Mouse (Mus musculus) thymus, adult 2 months (tissue): ENCODE data around the gene Pdgfra. TPM values are rescaled to one million over a fixed set of nuclear protein-coding genes. Genes with fewer than 3 reads are reported as not detected.

Source experiments
- DNase-seq: peaks from one replicate; pipeline ENCODE4 v3.0.0; 2021
- H3K27ac ChIP-seq: fragments of 200-500 bp; 2 replicates; pipeline ENCODE4 v1.5.1; 2012; ENCODE audit warnings: low read length, control low read depth; ENCODE audit not compliant: control insufficient read depth, insufficient read depth
- H3K27me3 ChIP-seq: fragments of 200-500 bp; 2 replicates; pipeline ENCODE4 v1.6.1; 2012; ENCODE audit warnings: mild to moderate bottlenecking, low read length, moderate library complexity, mixed read lengths; ENCODE audit not compliant: control insufficient read depth, insufficient read depth
- H3K36me3 ChIP-seq: fragments of 200-500 bp; 2 replicates; pipeline ENCODE4 v1.6.1; 2012; ENCODE audit warnings: mild to moderate bottlenecking, low read length, moderate library complexity; ENCODE audit not compliant: control insufficient read depth, insufficient read depth
- H3K4me1 ChIP-seq: fragments of 200-500 bp; replicated peaks from 2 replicates; pipeline ENCODE4 v1.6.1; 2012; ENCODE audit warnings: low read length; ENCODE audit not compliant: control insufficient read depth, insufficient read depth
- H3K4me3 ChIP-seq: fragments of 200-500 bp; 2 replicates; pipeline ENCODE4 v1.5.1; 2012; ENCODE audit warnings: mild to moderate bottlenecking, low read length, control low read depth, moderate library complexity; ENCODE audit not compliant: control insufficient read depth, insufficient read depth
- CTCF ChIP-seq: fragments of 200-500 bp; IDR thresholded peaks from 2 replicates; pipeline ENCODE4 v1.5.1; 2012; ENCODE audit warnings: mild to moderate bottlenecking, control low read depth, low read length, moderate library complexity, borderline replicate concordance; ENCODE audit not compliant: control insufficient read depth, poor library complexity, insufficient read depth; ENCODE audit errors: extremely low read depth
- POLR2A ChIP-seq: fragments of 200-500 bp; IDR thresholded peaks from 2 replicates; pipeline ENCODE4 v1.6.1; 2012; ENCODE audit warnings: mild to moderate bottlenecking, low read length, control low read depth, moderate library complexity; ENCODE audit not compliant: control insufficient read depth, poor library complexity, insufficient read depth; ENCODE audit errors: extremely low read depth
- WGBS: fragments of 180-500 bp; shearing (Covaris S2); methylation state at CpG from one replicate; pipeline ENCODE4 v1.1.7; 2018; 5-methylcytosine and 5-hydroxymethylcytosine counted together
- polyA plus RNA-seq: library from polyadenylated mRNA; depleted of rRNA; stranded (reverse); fragments of >200 nt; gene quantifications from 2 replicates; pipeline ENCODE4 v1.2.3, GENCODE M21; 2012; rRNA removed

Pdgfra gene
- polyA plus RNA-seq, 1 experiment: 3.4 TPM

- Histone ChIP-seq H3K4me1 (no peaks in the 10 kb centered on the region), H3K36me3 (no peaks in the 10 kb centered on the region), H3K4me3 (no peak overlapping the region), H3K27ac (no peak overlapping the region), H3K27me3 (no peaks in the 10 kb centered on the region)
- no peak for DNase-seq
- WGBS: 57% methylated on average over 7 of the region's 7 CpGs
- no peak for TF ChIP-seq POLR2A
- no peak for TF ChIP-seq CTCF
Measured at GRCm38 (mm10) chr5:75215678-75216256, 63.7 kb downstream of the Pdgfra start.

GRCm38 (mm10) chr5:75221610-75222009 is 69.5 kb downstream of the Pdgfra start:
- 38% methylated on average over 10 of the region's 10 CpGs for WGBS
- H3K27ac ChIP-seq: no peak overlapping the region
- no peak for TF ChIP-seq CTCF
- no peak for TF ChIP-seq POLR2A

GRCm38 (mm10) chr5:75222491-75223265 is 70.6 kb downstream of the Pdgfra start:
- Histone ChIP-seq H3K27me3 (no peaks in the 10 kb centered on the region), H3K4me1 (no peaks in the 10 kb centered on the region), H3K36me3 (no peaks in the 10 kb centered on the region), H3K4me3 (no peak overlapping the region), H3K27ac (no peak overlapping the region)
- 97% methylated on average over 10 of the region's 10 CpGs for WGBS
- no peak for DNase-seq
- TF ChIP-seq CTCF: no peak
- no peak for TF ChIP-seq POLR2A

More at GRCm38 (mm10) chr5:75221610-75222009, 69.5 kb downstream of the Pdgfra start:
- no peak for DNase-seq
- H3K27me3 ChIP-seq: no peaks in the 10 kb centered on the region
- no peaks in the 10 kb centered on the region for H3K4me1 ChIP-seq
- no peaks in the 10 kb centered on the region for H3K36me3 ChIP-seq
- H3K4me3 ChIP-seq: no peak overlapping the region

GRCm38 (mm10) chr5:75238363-75238762 is 86.3 kb downstream of the Pdgfra start:
- TF ChIP-seq CTCF: no peak
- no peak for TF ChIP-seq POLR2A
- 23% methylated on average over 2 of the region's 2 CpGs for WGBS
- Histone ChIP-seq H3K36me3 (no peaks in the 10 kb centered on the region), H3K27me3 (no peaks in the 10 kb centered on the region), H3K4me3 (no peak overlapping the region), H3K4me1 (no peaks in the 10 kb centered on the region), H3K27ac (no peak overlapping the region)
- DNase-seq: no peak

GRCm38 (mm10) chr5:75238928-75239777 is 87.1 kb downstream of the Pdgfra start:
- Histone ChIP-seq H3K27me3 (no peaks in the 10 kb centered on the region), H3K36me3 (no peaks in the 10 kb centered on the region), H3K4me3 (no peak overlapping the region), H3K4me1 (no peaks in the 10 kb centered on the region), H3K27ac (no peak overlapping the region)
- no peak for TF ChIP-seq POLR2A
- no peak for TF ChIP-seq CTCF
- WGBS: 95% methylated on average over 15 of the region's 15 CpGs
- no peak for DNase-seq

GRCm38 (mm10) chr5:75247070-75247740 is 95.1 kb downstream of the Pdgfra start:
- no peak overlapping the region for H3K27ac ChIP-seq
- no peak overlapping the region for H3K4me3 ChIP-seq
- no peaks in the 10 kb centered on the region for H3K36me3 ChIP-seq
- DNase-seq: no peak
- H3K27me3 ChIP-seq: no peaks in the 10 kb centered on the region
- TF ChIP-seq POLR2A: no peak
- no peak for TF ChIP-seq CTCF
- 84% methylated on average over 25 of the region's 25 CpGs for WGBS
- H3K4me1 ChIP-seq: no peaks in the 10 kb centered on the region

Other genes with a start within 250 kb of the Pdgfra start
- 12.7 and 12.8 TPM in 2 replicates for gene Chic2, start 107.5 kb upstream of the Pdgfra start, polyA plus RNA-seq
- gene Gsx2, start 76.7 kb upstream of the Pdgfra start, polyA plus RNA-seq: not detected in 2 replicates